ENCODE assay signal across 12 mouse cellular contexts in the genomic region with DNA sequence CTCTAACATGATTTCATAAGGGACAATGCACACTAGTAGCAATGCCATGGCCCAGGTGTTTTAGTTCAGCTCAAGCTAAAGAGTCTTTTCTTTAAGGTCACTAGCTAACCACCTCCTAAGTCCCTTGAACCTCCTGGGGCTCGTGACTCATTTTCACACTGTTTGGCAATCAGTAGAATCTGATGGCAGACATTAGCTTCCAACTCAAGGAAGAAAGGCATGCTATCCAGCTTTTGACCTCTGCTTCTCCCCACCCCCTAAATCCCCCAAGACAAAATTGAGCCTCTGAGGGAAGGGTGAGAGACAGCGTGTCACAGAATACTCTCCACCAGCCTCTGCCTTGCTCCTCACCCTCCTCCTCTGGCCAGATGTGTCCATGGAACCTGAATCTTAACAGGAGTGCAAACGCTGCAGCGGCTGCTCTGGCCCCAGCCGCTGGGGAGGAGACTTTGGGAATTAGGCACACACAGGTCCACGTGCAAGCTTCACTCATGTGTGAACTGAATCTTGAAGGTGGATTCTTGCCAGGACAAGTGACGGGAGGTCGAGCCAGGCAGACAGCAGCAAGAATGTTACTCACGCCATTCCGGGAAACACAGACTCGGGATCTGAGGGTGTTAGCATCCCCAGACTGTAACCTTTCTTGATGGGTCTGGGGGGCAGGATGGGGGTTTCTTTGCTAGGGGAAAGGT. TPM values are rescaled to one million over a fixed set of nuclear protein-coding genes. Genes with fewer than 3 reads are reported as not detected.
DNase-seq lines count a peak whose midpoint lies in the region; ATAC-seq and TF ChIP-seq lines count a peak whose summit lies in the region.
"Had no signal": no experiment of that assay in that cellular context is flagged by ENCODE, and none has a peak within 500 bp of the region (broad histone marks: within the 10 kb centered on the region; RNA-seq: fewer than 3 reads in every experiment).

No protein-coding gene starts in this region.

- no peak overlapping the region for H3K9ac ChIP-seq in hindbrain, embryonic 16.5 days (ENCODE audit: low read depth, low read length)
- no peak overlapping the region for H3K9ac ChIP-seq in hindbrain, embryonic 12.5 days
- H3K9ac ChIP-seq: hindbrain, embryonic 15.5 days had no signal

- H3K27me3 ChIP-seq in hindbrain, embryonic 16.5 days (replicated peaks; ENCODE audit: control insufficient read depth, insufficient read depth, low read length) = no peaks in the 10 kb centered on the region
- no peaks in the 10 kb centered on the region for H3K27me3 ChIP-seq in hindbrain, embryonic 12.5 days
- H3K27me3 ChIP-seq: hindbrain, embryonic 15.5 days had no signal

- peaks cover 3% of the 10 kb centered on the region; the same call in 1 of the 2 replicates for H3K4me1 ChIP-seq in hindbrain, embryonic 16.5 days (ENCODE audit: control insufficient read depth, insufficient read depth, low read depth, low read length)
- H3K4me1 ChIP-seq in hindbrain, embryonic 12.5 days = 0 out of 2 replicates have a peak, but pooled peaks cover 4% of the 10 kb centered on the region
- peaks cover 12% of the 10 kb centered on the region for H3K4me1 ChIP-seq in brown adipose tissue, adult 24 weeks (ENCODE audit: control insufficient read depth, insufficient read depth, insufficient read length, low read length)
- H3K4me1 ChIP-seq: hindbrain, embryonic 15.5 days had no signal

- no peak overlapping the region for H3K27ac ChIP-seq in hindbrain, embryonic 16.5 days (ENCODE audit: low read depth, low read length)
- H3K27ac ChIP-seq in hindbrain, embryonic 12.5 days = no peak overlapping the region
- H3K27ac ChIP-seq in brown adipose tissue, adult 24 weeks (replicated peaks; ENCODE audit: low read depth, low read length) = peak overlapping the region; percentile 91
- no peak overlapping the region for H3K27ac ChIP-seq in layer of hippocampus, adult 2 months
- H3K27ac ChIP-seq: hindbrain, embryonic 15.5 days had no signal

- no peak overlapping the region for H3K4me2 ChIP-seq in hindbrain, embryonic 16.5 days (ENCODE audit: low read length)
- H3K4me2 ChIP-seq in hindbrain, embryonic 12.5 days (replicated peaks) = no peak overlapping the region
- H3K4me2 ChIP-seq: hindbrain, embryonic 15.5 days; liver, embryonic 11.5 days had no signal

- 43% methylated on average over 11 of the region's 11 CpGs for WGBS in hindbrain, embryonic 16.5 days
- 51% methylated on average over 11 of the region's 11 CpGs for WGBS in hindbrain, embryonic 12.5 days

- intact Hi-C loops in heart, postnatal 25 days (cut with DNase I) = no loop called here

- 0 out of 2 replicates have a peak, but pooled peaks have one; percentile 20 for ATAC-seq in hindbrain, embryonic 16.5 days
- ATAC-seq in hindbrain, embryonic 12.5 days (ENCODE audit: low FRiP score) = no peak

- no peak overlapping the region for H3K4me3 ChIP-seq in hindbrain, embryonic 16.5 days (ENCODE audit: low read length)
- no peak overlapping the region for H3K4me3 ChIP-seq in hindbrain, embryonic 12.5 days
- no peak overlapping the region for H3K4me3 ChIP-seq in brown adipose tissue, adult 24 weeks (ENCODE audit: insufficient read depth, low read depth, low read length)
- H3K4me3 ChIP-seq in layer of hippocampus, adult 2 months = no peak overlapping the region
- H3K4me3 ChIP-seq: hindbrain, embryonic 15.5 days had no signal

- H3K9me3 ChIP-seq in hindbrain, embryonic 16.5 days (ENCODE audit: control insufficient read depth, low read length) = peaks cover 3% of the 10 kb centered on the region; the same call in 1 of the 2 replicates
- peaks cover 8% of the 10 kb centered on the region; the same call in 1 of the 2 replicates for H3K9me3 ChIP-seq in hindbrain, embryonic 12.5 days (replicated peaks)
- H3K9me3 ChIP-seq: hindbrain, embryonic 15.5 days had no signal

- H3K36me3 ChIP-seq in hindbrain, embryonic 16.5 days (ENCODE audit: control insufficient read depth, insufficient read depth, low read length) = no peaks in the 10 kb centered on the region
- H3K36me3 ChIP-seq in hindbrain, embryonic 12.5 days = no peaks in the 10 kb centered on the region
- H3K36me3 ChIP-seq: hindbrain, embryonic 15.5 days had no signal

- no peak for TF ChIP-seq CTCF in layer of hippocampus, adult 2 months (conservative IDR thresholded peaks at IDR 0.05)

- DNase-seq in heart, postnatal 25 days (ENCODE audit: low spot score) = peak; percentile 76
- peak; percentile 65 for DNase-seq in lung, postnatal 25 days (ENCODE audit: low spot score)
- no peak for DNase-seq in layer of hippocampus, adult 2 months (ENCODE audit: low spot score in 2 of 2)
- DNase-seq in left cerebral cortex, adult 18-20 months (ENCODE audit: low spot score in 2 of 2) = no peak
- no peak for DNase-seq in spleen, adult 12 weeks (ENCODE audit: low spot score)
- DNase-seq: cerebellum, adult 11 months had no signal

RNA-seq across cellular contexts. Expression of a gene that starts 30.7 kb away (rescaled TPM):
- 0.18 TPM in 1 of 2 replicates, not detected in the other for polyA plus RNA-seq in hindbrain, embryonic 16.5 days (2015; fragmentation: Nextera tagmentation; extraction: Ambion mirVana)
- 0.08 TPM in 1 of 2 replicates, not detected in the other for polyA plus RNA-seq in hindbrain, embryonic 12.5 days (2016; fragmentation: Nextera tagmentation; extraction: Ambion mirVana)
- not detected in 2 replicates for polyA plus RNA-seq in brown adipose tissue, adult 24 weeks (2012; ENCODE audit: insufficient read depth, insufficient read length, missing spikeins)
- total RNA-seq in heart, postnatal 25 days (2021) = under 1 TPM; 0.29 to 0.39 TPM
- total RNA-seq in layer of hippocampus, adult 2 months (2021) = not detected
- total RNA-seq in left cerebral cortex, adult 18-20 months (2021) = under 1 TPM; 0.28 to 0.53 TPM
- total RNA-seq: neutrophil, adult 5-6 weeks had no signal
- polyA plus RNA-seq: liver, embryonic 11.5 days had no signal

Comparison
In these comparisons a context has a peak if more than half of its experiments do, and no peak if none do; other contexts are left out.
1. DNase-seq: peak in heart, postnatal 25 days (single experiment) and lung, postnatal 25 days (single experiment); none in layer of hippocampus, adult 2 months (0 of 2), left cerebral cortex, adult 18-20 months (0 of 2) and spleen, adult 12 weeks (single experiment).